Mouse (Mus musculus): ENCODE measurements at regions not wholly inside any gene's neighbourhood (a gene's known extent, or its start where the extent isn't known, plus 50 kb on each side); places are given as distances from the start of the nearest gene placed in this dataset.

GRCm38 (mm10) chrX:12452979-12453769 lies 134.4 kb upstream of the Atp6ap2 start:
- ATAC-seq (replicated peaks; ENCODE audit: low FRiP score, poor library complexity, severe bottlenecking), result no peak

- no peak for ATAC-seq (replicated peaks; ENCODE audit: low FRiP score, poor library complexity, severe bottlenecking)
Observed at GRCm38 (mm10) chrX:12461657-12462056, 125.9 kb upstream of the Atp6ap2 start.

GRCm38 (mm10) chrX:12462936-12463647 lies 124.5 kb upstream of the Atp6ap2 start:
- no peak for ATAC-seq (replicated peaks; ENCODE audit: low FRiP score, poor library complexity, severe bottlenecking)

- no peak for ATAC-seq (replicated peaks; ENCODE audit: low FRiP score, poor library complexity, severe bottlenecking)
Observed at GRCm38 (mm10) chrX:12466312-12466711, 121.3 kb upstream of the Atp6ap2 start.

- ATAC-seq (replicated peaks; ENCODE audit: low FRiP score, poor library complexity, severe bottlenecking), result no peak
Observed at GRCm38 (mm10) chrX:12466897-12467296, 120.7 kb upstream of the Atp6ap2 start.

- ATAC-seq (replicated peaks; ENCODE audit: low FRiP score, poor library complexity, severe bottlenecking), result no peak
Observed at GRCm38 (mm10) chrX:12467528-12468179, 119.9 kb upstream of the Atp6ap2 start.

GRCm38 (mm10) chrX:12472296-12472695 lies 115.3 kb upstream of the Atp6ap2 start:
- ATAC-seq (replicated peaks; ENCODE audit: low FRiP score, poor library complexity, severe bottlenecking), result no peak

- no peak for ATAC-seq (replicated peaks; ENCODE audit: low FRiP score, poor library complexity, severe bottlenecking)
Observed at GRCm38 (mm10) chrX:12479207-12479606, 108.4 kb upstream of the Atp6ap2 start.

- ATAC-seq (replicated peaks; ENCODE audit: low FRiP score, poor library complexity, severe bottlenecking), result no peak
Observed at GRCm38 (mm10) chrX:12490957-12491356, 96.6 kb upstream of the Atp6ap2 start.

- no peak for ATAC-seq (replicated peaks; ENCODE audit: low FRiP score, poor library complexity, severe bottlenecking)
Observed at GRCm38 (mm10) chrX:12493216-12493615, 94.4 kb upstream of the Atp6ap2 start.

GRCm38 (mm10) chrX:12493916-12494315 lies 93.7 kb upstream of the Atp6ap2 start:
- no peak for ATAC-seq (replicated peaks; ENCODE audit: low FRiP score, poor library complexity, severe bottlenecking)

- ATAC-seq (replicated peaks; ENCODE audit: low FRiP score, poor library complexity, severe bottlenecking), result no peak
Observed at GRCm38 (mm10) chrX:12494535-12494934, 93.1 kb upstream of the Atp6ap2 start.

- ATAC-seq (replicated peaks; ENCODE audit: low FRiP score, poor library complexity, severe bottlenecking), result no peak
Observed at GRCm38 (mm10) chrX:12500601-12501000, 87.0 kb upstream of the Atp6ap2 start.

- no peak for ATAC-seq (replicated peaks; ENCODE audit: low FRiP score, poor library complexity, severe bottlenecking)
Observed at GRCm38 (mm10) chrX:12502364-12502763, 85.2 kb upstream of the Atp6ap2 start.

- no peak for ATAC-seq (replicated peaks; ENCODE audit: low FRiP score, poor library complexity, severe bottlenecking)
Observed at GRCm38 (mm10) chrX:12503581-12503980, 84.0 kb upstream of the Atp6ap2 start.

GRCm38 (mm10) chrX:12511119-12511518 lies 76.5 kb upstream of the Atp6ap2 start:
- ATAC-seq (replicated peaks; ENCODE audit: low FRiP score, poor library complexity, severe bottlenecking), result no peak

GRCm38 (mm10) chrX:12525044-12525443 lies 62.6 kb upstream of the Atp6ap2 start:
- ATAC-seq (replicated peaks; ENCODE audit: low FRiP score, poor library complexity, severe bottlenecking), result no peak

GRCm38 (mm10) chrX:12530406-12531311 lies 56.9 kb upstream of the Atp6ap2 start:
- no peak for ATAC-seq (replicated peaks; ENCODE audit: low FRiP score, poor library complexity, severe bottlenecking)

Data from erythroblast, adult 5-6 weeks (primary cell).